Mouse (Mus musculus): Measurements from ENCODE around the gene Thsd4.

DNA sequence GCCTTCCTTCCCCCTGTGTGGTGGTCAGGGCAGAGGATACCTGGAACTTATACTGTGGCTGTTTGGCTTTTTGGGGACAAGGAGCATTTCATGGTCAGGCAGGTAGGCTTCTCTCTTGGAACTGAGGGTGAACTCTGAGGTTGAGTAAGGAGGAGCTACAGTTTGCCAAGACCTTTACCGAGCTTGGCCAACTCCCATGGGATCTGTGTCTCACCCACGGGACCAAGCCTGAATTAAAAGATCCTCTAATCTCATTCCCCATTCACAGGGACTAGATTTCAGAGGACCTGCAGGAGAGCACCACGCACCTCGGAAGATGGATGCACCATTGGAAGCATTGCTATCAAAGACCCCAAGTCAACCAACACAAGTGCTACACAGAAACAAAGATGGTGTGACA lies 487.0 kb downstream of the Thsd4 start:
- TF ChIP-seq CTCF (IDR thresholded peaks at IDR 0.05; ENCODE audit: low read depth, low read length): no peak
- TF ChIP-seq POLR2A (IDR thresholded peaks at IDR 0.05; ENCODE audit: extremely low read depth, insufficient read depth, low read length): no peak
